Mouse (Mus musculus) midbrain, embryonic 11.5 days (tissue): ENCODE data around the gene Olfr814. TPM values are rescaled to one million over a fixed set of nuclear protein-coding genes. Genes with fewer than 3 reads are reported as not detected.

Source experiments
- polyA plus RNA-seq: library from polyadenylated mRNA; unstranded; fragments of >200 nt; fragmentation: Nextera tagmentation; extraction: Ambion mirVana; gene quantifications from 2 replicates; pipeline ENCODE4 v1.2.1, GENCODE M21; 2014

Gene Olfr814
- polyA plus RNA-seq, 1 experiment from 2014 or later = not detected

Other genes with a start within 250 kb of the Olfr814 start
- not detected in 2 replicates for gene Olfr799, start 242.4 kb downstream of the Olfr814 start, polyA plus RNA-seq
- gene Olfr800, start 222.2 kb downstream of the Olfr814 start, polyA plus RNA-seq = not detected in 2 replicates
- gene Olfr801, start 206.0 kb downstream of the Olfr814 start, polyA plus RNA-seq = not detected in 2 replicates
- not detected in 2 replicates for gene Olfr802, start 191.7 kb downstream of the Olfr814 start, polyA plus RNA-seq
- not detected in 2 replicates for gene Olfr803, start 185.6 kb downstream of the Olfr814 start, polyA plus RNA-seq
- gene Olfr804, start 176.6 kb downstream of the Olfr814 start, polyA plus RNA-seq = not detected in 2 replicates
- gene Olfr805, start 150.5 kb downstream of the Olfr814 start, polyA plus RNA-seq = not detected in 2 replicates
- not detected in 2 replicates for gene Olfr806, start 137.9 kb downstream of the Olfr814 start, polyA plus RNA-seq
- gene Olfr807, start 122.1 kb downstream of the Olfr814 start, polyA plus RNA-seq = not detected in 2 replicates
- not detected in 2 replicates for gene Olfr808, start 114.4 kb downstream of the Olfr814 start, polyA plus RNA-seq
- gene Olfr809, start 105.2 kb downstream of the Olfr814 start, polyA plus RNA-seq = not detected in 2 replicates
- gene Olfr810, start 84.9 kb downstream of the Olfr814 start, polyA plus RNA-seq = not detected in 2 replicates
- gene Olfr811, start 75.5 kb downstream of the Olfr814 start, polyA plus RNA-seq = not detected in 2 replicates
- gene Olfr812, start 33.8 kb downstream of the Olfr814 start, polyA plus RNA-seq = not detected in 2 replicates
- not detected in 2 replicates for gene Olfr813, start 24.5 kb downstream of the Olfr814 start, polyA plus RNA-seq
- gene Olfr815, start 26.0 kb upstream of the Olfr814 start, polyA plus RNA-seq = not detected in 2 replicates
- gene Olfr816, start 35.7 kb upstream of the Olfr814 start, polyA plus RNA-seq = not detected in 2 replicates
- not detected in 2 replicates for gene Olfr818, start 69.2 kb upstream of the Olfr814 start, polyA plus RNA-seq
- gene Olfr819, start 87.4 kb upstream of the Olfr814 start, polyA plus RNA-seq = not detected in 2 replicates
- gene Olfr247, start 96.3 kb upstream of the Olfr814 start, polyA plus RNA-seq = not detected in 2 replicates
- not detected in 2 replicates for gene Gm10310, start 105.2 kb upstream of the Olfr814 start, polyA plus RNA-seq
- not detected in 2 replicates for gene Olfr820, start 132.8 kb upstream of the Olfr814 start, polyA plus RNA-seq
- gene Olfr821, start 150.5 kb upstream of the Olfr814 start, polyA plus RNA-seq = not detected in 2 replicates
- not detected in 2 replicates for gene Olfr822, start 191.4 kb upstream of the Olfr814 start, polyA plus RNA-seq
- not detected in 2 replicates for gene Olfr823, start 235.5 kb upstream of the Olfr814 start, polyA plus RNA-seq